Mouse (Mus musculus): ENCODE measurements around the gene Tsn. TPM values are rescaled to one million over a fixed set of nuclear protein-coding genes. Genes with fewer than 3 reads are reported as not detected.

Tsn gene
- polyA plus RNA-seq (2016; fragmentation: Nextera tagmentation; extraction: Ambion mirVana), result 334 and 339 TPM in 2 replicates

- peak; percentile 32 for DNase-seq (ENCODE audit: low spot score)
- WGBS, result 57% methylated on average over 12 of the region's 12 CpGs
- Histone ChIP-seq H3K4me3 (peak within 1 kb of the TSS; percentile 80), H3K4me1 (peaks cover 7% of the 10 kb centered on the region), H3K36me3 (peaks cover 12% of the 10 kb centered on the region), H3K27me3 (ENCODE audit: low read depth, poor library complexity, severe bottlenecking) (no peaks in the 10 kb centered on the region), H3K27ac (peak within 1 kb of the TSS; percentile 89), H3K9me3 (replicated peaks) (no peaks in the 10 kb centered on the region)
Measured at GRCm38 (mm10) chr1:118311622-118312326, at the start of gene Tsn. Gene Tsn, minus strand, starts transcription at chr1:118311739.

- H3K9me3 ChIP-seq (replicated peaks), result no peaks in the 10 kb centered on the region
- no peaks in the 10 kb centered on the region for H3K36me3 ChIP-seq
- DNase-seq (ENCODE audit: low spot score), result no peak
- H3K27ac ChIP-seq, result no peak overlapping the region
- no peaks in the 10 kb centered on the region for H3K27me3 ChIP-seq (ENCODE audit: low read depth, poor library complexity, severe bottlenecking)
- H3K4me3 ChIP-seq, result no peak overlapping the region
- WGBS, result 80% methylated on average over 6 of the region's 6 CpGs
- H3K4me1 ChIP-seq, result no peaks in the 10 kb centered on the region
Measured at GRCm38 (mm10) chr1:118359071-118359761, 47.7 kb upstream of the Tsn start.

- Histone ChIP-seq H3K9me3 (replicated peaks) (no peaks in the 10 kb centered on the region), H3K27me3 (ENCODE audit: low read depth, poor library complexity, severe bottlenecking) (no peaks in the 10 kb centered on the region), H3K4me1 (no peaks in the 10 kb centered on the region), H3K27ac (no peak overlapping the region), H3K4me3 (no peak overlapping the region), H3K36me3 (no peaks in the 10 kb centered on the region)
- WGBS, result 88% methylated on average over 3 of the region's 3 CpGs
- DNase-seq (ENCODE audit: low spot score), result no peak
Measured at GRCm38 (mm10) chr1:118349922-118350321, 38.4 kb upstream of the Tsn start.

GRCm38 (mm10) chr1:118343649-118344435, 32.3 kb upstream of the Tsn start:
- peak overlapping the region; percentile 71 for H3K27ac ChIP-seq

GRCm38 (mm10) chr1:118337921-118338320, 26.4 kb upstream of the Tsn start:
- H3K9me3 ChIP-seq (replicated peaks), result no peaks in the 10 kb centered on the region
- 81% methylated on average over 5 of the region's 5 CpGs for WGBS
- H3K4me1 ChIP-seq, result no peaks in the 10 kb centered on the region
- no peaks in the 10 kb centered on the region for H3K27me3 ChIP-seq (ENCODE audit: low read depth, poor library complexity, severe bottlenecking)
- no peak overlapping the region for H3K27ac ChIP-seq
- DNase-seq (ENCODE audit: low spot score), result no peak
- H3K4me3 ChIP-seq, result no peak overlapping the region
- H3K36me3 ChIP-seq, result peaks cover 29% of the 10 kb centered on the region

More at GRCm38 (mm10) chr1:118343649-118344435, 32.3 kb upstream of the Tsn start:
- Histone ChIP-seq H3K36me3 (no peaks in the 10 kb centered on the region), H3K9me3 (replicated peaks) (no peaks in the 10 kb centered on the region), H3K27me3 (ENCODE audit: low read depth, poor library complexity, severe bottlenecking) (no peaks in the 10 kb centered on the region), H3K4me3 (no peak overlapping the region), H3K4me1 (peaks cover 13% of the 10 kb centered on the region)
- DNase-seq (ENCODE audit: low spot score), result peak; percentile 40
- WGBS, result 39% methylated on average over 6 of the region's 6 CpGs

- H3K4me3 ChIP-seq, result no peak overlapping the region
- H3K9me3 ChIP-seq (replicated peaks), result no peaks in the 10 kb centered on the region
- DNase-seq (ENCODE audit: low spot score), result no peak
- H3K36me3 ChIP-seq, result peaks cover 50% of the 10 kb centered on the region
- H3K27me3 ChIP-seq (ENCODE audit: low read depth, poor library complexity, severe bottlenecking), result no peaks in the 10 kb centered on the region
- no peak overlapping the region for H3K27ac ChIP-seq
- no peaks in the 10 kb centered on the region for H3K4me1 ChIP-seq
Measured at GRCm38 (mm10) chr1:118335847-118336246, 24.3 kb upstream of the Tsn start.

GRCm38 (mm10) chr1:118334749-118335713, 23.5 kb upstream of the Tsn start:
- H3K4me3 ChIP-seq, result no peak overlapping the region
- H3K4me1 ChIP-seq, result no peaks in the 10 kb centered on the region
- no peak for DNase-seq (ENCODE audit: low spot score)
- no peak overlapping the region for H3K27ac ChIP-seq
- H3K27me3 ChIP-seq (ENCODE audit: low read depth, poor library complexity, severe bottlenecking), result no peaks in the 10 kb centered on the region
- H3K36me3 ChIP-seq, result peaks cover 58% of the 10 kb centered on the region
- H3K9me3 ChIP-seq (replicated peaks), result no peaks in the 10 kb centered on the region
- 86% methylated on average over 9 of the region's 9 CpGs for WGBS

GRCm38 (mm10) chr1:118321661-118322201, 10.2 kb upstream of the Tsn start, which contains the start of gene Nifk:
Gene Nifk, plus strand, starts transcription at chr1:118321839.
- Histone ChIP-seq H3K27me3 (ENCODE audit: low read depth, poor library complexity, severe bottlenecking) (no peaks in the 10 kb centered on the region), H3K36me3 (peaks cover 30% of the 10 kb centered on the region), H3K9me3 (replicated peaks) (no peaks in the 10 kb centered on the region), H3K27ac (peak within 1 kb of the TSS; percentile 87), H3K4me3 (peak within 1 kb of the TSS; percentile 87), H3K4me1 (peaks cover 9% of the 10 kb centered on the region)
- under 1% methylated on average over 37 of the region's 37 CpGs for WGBS
- DNase-seq (ENCODE audit: low spot score), result peak; percentile 95

GRCm38 (mm10) chr1:118320696-118321095, 9.2 kb upstream of the Tsn start:
- H3K27ac ChIP-seq, result no peak overlapping the region

GRCm38 (mm10) chr1:118310780-118311621, 538 bp downstream of the Tsn start:
- peak; percentile 92 for DNase-seq (ENCODE audit: low spot score)
- WGBS, result under 1% methylated on average over 67 of the region's 67 CpGs
- peak overlapping the region; percentile 80 for H3K4me3 ChIP-seq
- peaks cover 20% of the 10 kb centered on the region for H3K36me3 ChIP-seq
- H3K27me3 ChIP-seq (ENCODE audit: low read depth, poor library complexity, severe bottlenecking), result no peaks in the 10 kb centered on the region
- H3K9me3 ChIP-seq (replicated peaks), result no peaks in the 10 kb centered on the region
- H3K27ac ChIP-seq, result peak overlapping the region; percentile 89
- H3K4me1 ChIP-seq, result peaks cover 7% of the 10 kb centered on the region

More at GRCm38 (mm10) chr1:118320696-118321095, 9.2 kb upstream of the Tsn start:
- 69% methylated on average over 2 of the region's 2 CpGs for WGBS
- Histone ChIP-seq H3K27me3 (ENCODE audit: low read depth, poor library complexity, severe bottlenecking) (no peaks in the 10 kb centered on the region), H3K4me1 (peaks cover 9% of the 10 kb centered on the region), H3K4me3 (no peak overlapping the region), H3K36me3 (peaks cover 23% of the 10 kb centered on the region), H3K9me3 (replicated peaks) (no peaks in the 10 kb centered on the region)
- peak; percentile 37 for DNase-seq (ENCODE audit: low spot score)

- Histone ChIP-seq H3K4me1 (no peaks in the 10 kb centered on the region), H3K9me3 (replicated peaks) (no peaks in the 10 kb centered on the region), H3K36me3 (peaks cover 87% of the 10 kb centered on the region), H3K27me3 (ENCODE audit: low read depth, poor library complexity, severe bottlenecking) (no peaks in the 10 kb centered on the region), H3K27ac (no peak overlapping the region), H3K4me3 (no peak overlapping the region)
- DNase-seq (ENCODE audit: low spot score), result peak; percentile 21
- WGBS, result 95% methylated on average over 2 of the region's 2 CpGs
Measured at GRCm38 (mm10) chr1:118297719-118298118, 13.8 kb downstream of the Tsn start.
